Mouse (Mus musculus) right cerebral cortex, postnatal 10 days (tissue): ENCODE results near the gene Bricd5.
A peak's percentile ranks its signal among the peaks of the same experiment; 100 is the strongest.

Experiments
- DNase-seq, 2 experiments: peaks; one replicate each; pipeline ENCODE4 v3.0.0; 2021; ENCODE audit warnings: low spot score in 2 of 2

Gene Bricd5

GRCm38 (mm10) chr17:24462932-24463331, 10.8 kb upstream of the Bricd5 start:
- no peak for DNase-seq

- DNase-seq, result peak in 1 of 2 experiments; percentile 20
Observed at GRCm38 (mm10) chr17:24463374-24464133, 10.1 kb upstream of the Bricd5 start.

GRCm38 (mm10) chr17:24468636-24469246, 4.9 kb upstream of the Bricd5 start:
- no peak for DNase-seq

GRCm38 (mm10) chr17:24469336-24469909, 4.3 kb upstream of the Bricd5 start:
- DNase-seq, result no peak

GRCm38 (mm10) chr17:24469910-24470602, 3.6 kb upstream of the Bricd5 start, which contains the start of the genes E4f1 and Pgp:
Gene E4f1, minus strand, starts transcription at chr17:24470313.
Gene Pgp, plus strand, starts transcription at chr17:24470392.
- DNase-seq, result peak; percentile 100

GRCm38 (mm10) chr17:24470701-24471527, 2.8 kb upstream of the Bricd5 start:
- DNase-seq, result peak; percentile 61 to 70

GRCm38 (mm10) chr17:24472512-24472911, 1.2 kb upstream of the Bricd5 start:
- peak; percentile 63 to 64 for DNase-seq

GRCm38 (mm10) chr17:24474557-24474956, 873 bp downstream of the Bricd5 start:
- peak; percentile 80 to 86 for DNase-seq

- DNase-seq, result no peak
Observed at GRCm38 (mm10) chr17:24475586-24475985, 1.9 kb downstream of the Bricd5 start.

GRCm38 (mm10) chr17:24476022-24476776, 2.5 kb downstream of the Bricd5 start:
- no peak for DNase-seq

GRCm38 (mm10) chr17:24477053-24477984, 3.6 kb downstream of the Bricd5 start:
- DNase-seq, result peak in 1 of 2 experiments; percentile 14

- DNase-seq, result peak in 1 of 2 experiments; percentile 65
Observed at GRCm38 (mm10) chr17:24477985-24478600, 4.4 kb downstream of the Bricd5 start.

GRCm38 (mm10) chr17:24478663-24479380, 5.1 kb downstream of the Bricd5 start, which contains the start of gene Mlst8:
Gene Mlst8, minus strand, starts transcription at chr17:24479078.
- peak; percentile 97 to 98 for DNase-seq

GRCm38 (mm10) chr17:24479431-24479830, 5.7 kb downstream of the Bricd5 start:
- no peak for DNase-seq

- DNase-seq, result no peak
Observed at GRCm38 (mm10) chr17:24480201-24480826, 6.6 kb downstream of the Bricd5 start.

- DNase-seq, result no peak
Observed at GRCm38 (mm10) chr17:24481027-24481815, 7.5 kb downstream of the Bricd5 start.

GRCm38 (mm10) chr17:24483495-24483894, 9.8 kb downstream of the Bricd5 start:
- no peak for DNase-seq
